Mouse (Mus musculus) embryonic facial prominence, embryonic 15.5 days (tissue): ENCODE measurements at regions not wholly inside any gene's neighbourhood (a gene's known extent, or its start where the extent isn't known, plus 50 kb on each side); places are given as distances from the start of the nearest gene placed in this dataset.

Experiments
- ATAC-seq: fragments of 200-750 bp; cut with Nextera tagmentation; 2 replicates; pipeline ENCODE4 v1.8.0; 2017; ENCODE audit warnings: low read depth, moderate TSS enrichment; ENCODE audit not compliant: insufficient number of reproducible peaks, low FRiP score, low TSS enrichment
- H3K27ac ChIP-seq: fragments of 300-500 bp; sonication (generic); replicated peaks from 2 replicates; pipeline ENCODE4 v1.5.1; 2015; ENCODE audit warnings: mild to moderate bottlenecking, inconsistent platforms
- H3K27me3 ChIP-seq: fragments of 300-500 bp; sonication (generic); 2 replicates; pipeline ENCODE4 v1.6.1; 2015; ENCODE audit warnings: inconsistent platforms
- H3K36me3 ChIP-seq: fragments of 300-500 bp; sonication (generic); 2 replicates; pipeline ENCODE4 v1.6.1; 2015; ENCODE audit warnings: mild to moderate bottlenecking, inconsistent platforms
- H3K4me1 ChIP-seq: fragments of 300-500 bp; sonication (generic); 2 replicates; pipeline ENCODE4 v1.6.1; 2015; ENCODE audit warnings: inconsistent platforms
- H3K4me2 ChIP-seq: fragments of 300-500 bp; sonication (generic); replicated peaks from 2 replicates; pipeline ENCODE4 v1.6.1; 2015; ENCODE audit warnings: mild to moderate bottlenecking, inconsistent platforms
- H3K4me3 ChIP-seq: fragments of 300-500 bp; sonication (generic); replicated peaks from 2 replicates; pipeline ENCODE4 v1.5.1; 2015; ENCODE audit warnings: mild to moderate bottlenecking, inconsistent platforms
- H3K9ac ChIP-seq: fragments of 300-500 bp; sonication (generic); 2 replicates; pipeline ENCODE4 v1.6.1; 2015; ENCODE audit warnings: inconsistent platforms
- H3K9me3 ChIP-seq: fragments of 300-500 bp; sonication (generic); replicated peaks from 2 replicates; pipeline ENCODE4 v1.6.1; 2016; ENCODE audit warnings: inconsistent platforms
- WGBS: fragments of 180-500 bp; shearing (Covaris S2); methylation state at CpG from one replicate; pipeline ENCODE4 v1.1.7; 2015; 5-methylcytosine and 5-hydroxymethylcytosine counted together

GRCm38 (mm10) chr3:66683589-66684286 lies 297.5 kb upstream of the Rsrc1 start:
- H3K27ac ChIP-seq: no peak overlapping the region
- 36% methylated on average over 8 of the region's 8 CpGs for WGBS
- peaks cover 4% of the 10 kb centered on the region; the same call in 1 of the 2 replicates for H3K9me3 ChIP-seq
- H3K36me3 ChIP-seq: no peaks in the 10 kb centered on the region
- no peaks in the 10 kb centered on the region; the same call in 1 of the 2 replicates for H3K4me1 ChIP-seq
- no peak overlapping the region for H3K4me3 ChIP-seq
- H3K9ac ChIP-seq: no peak overlapping the region
- ATAC-seq: no peak
- peaks cover 3% of the 10 kb centered on the region; the same call in 1 of the 2 replicates for H3K27me3 ChIP-seq
- no peak overlapping the region for H3K4me2 ChIP-seq

DNA sequence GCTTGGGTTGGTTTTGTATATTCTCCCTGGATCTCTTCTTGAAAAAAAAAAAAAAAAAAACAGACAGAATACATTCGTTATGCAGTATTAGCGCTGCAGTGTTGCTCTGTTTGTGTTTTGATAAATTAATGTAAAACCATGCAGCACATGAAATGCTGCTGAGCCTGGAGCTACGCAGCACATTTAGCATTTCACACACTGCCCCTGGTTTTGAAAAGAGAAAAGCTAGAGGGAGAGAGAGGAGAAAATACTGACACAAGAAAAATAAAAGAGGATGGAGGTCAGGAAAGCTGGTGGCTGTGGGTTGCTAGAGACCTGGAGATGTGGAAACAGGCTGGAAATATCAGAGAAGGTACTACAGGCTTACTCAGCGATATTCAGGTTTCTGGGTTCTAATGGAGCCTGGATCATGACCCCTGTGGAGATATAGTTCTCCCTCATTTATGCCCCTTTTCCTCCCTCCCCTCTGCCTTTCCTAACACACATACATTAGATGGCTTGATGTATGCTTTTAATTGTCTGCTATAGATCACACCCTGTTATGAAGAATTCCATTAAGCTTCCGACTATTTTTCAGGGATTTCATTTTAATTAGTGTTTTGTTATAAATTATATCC lies 296.8 kb upstream of the Rsrc1 start:
- no peak for ATAC-seq
- peaks cover 3% of the 10 kb centered on the region; the same call in 1 of the 2 replicates for H3K27me3 ChIP-seq
- H3K9ac ChIP-seq: no peak overlapping the region
- no peak overlapping the region for H3K27ac ChIP-seq
- H3K4me2 ChIP-seq: no peak overlapping the region
- H3K36me3 ChIP-seq: no peaks in the 10 kb centered on the region
- H3K4me1 ChIP-seq: no peaks in the 10 kb centered on the region; the same call in none of the 2 replicates
- H3K9me3 ChIP-seq: peaks cover 4% of the 10 kb centered on the region; the same call in 1 of the 2 replicates
- WGBS: 65% methylated on average over 5 of the region's 5 CpGs
- no peak overlapping the region for H3K4me3 ChIP-seq

GRCm38 (mm10) chr3:66685136-66685535 lies 296.1 kb upstream of the Rsrc1 start:
- no peak overlapping the region for H3K4me2 ChIP-seq
- H3K9me3 ChIP-seq: peaks cover 4% of the 10 kb centered on the region; the same call in 1 of the 2 replicates
- 70% methylated on average over 12 of the region's 12 CpGs for WGBS
- no peak overlapping the region for H3K9ac ChIP-seq
- no peaks in the 10 kb centered on the region; the same call in none of the 2 replicates for H3K4me1 ChIP-seq
- no peak for ATAC-seq
- H3K36me3 ChIP-seq: no peaks in the 10 kb centered on the region
- no peak overlapping the region for H3K27ac ChIP-seq
- no peak overlapping the region for H3K4me3 ChIP-seq
- H3K27me3 ChIP-seq: peaks cover 3% of the 10 kb centered on the region; the same call in 1 of the 2 replicates

- Histone ChIP-seq H3K4me1 (no peaks in the 10 kb centered on the region; the same call in none of the 2 replicates), H3K4me2 (no peak overlapping the region), H3K27me3 (peaks cover 3% of the 10 kb centered on the region; the same call in 1 of the 2 replicates), H3K9ac (no peak overlapping the region), H3K27ac (no peak overlapping the region), H3K36me3 (no peaks in the 10 kb centered on the region), H3K4me3 (no peak overlapping the region), H3K9me3 (no peaks in the 10 kb centered on the region)
- 85% methylated on average over 1 of the region's 1 CpGs for WGBS
- ATAC-seq: no peak
Measured at GRCm38 (mm10) chr3:66687126-66687525, 294.1 kb upstream of the Rsrc1 start.

DNA sequence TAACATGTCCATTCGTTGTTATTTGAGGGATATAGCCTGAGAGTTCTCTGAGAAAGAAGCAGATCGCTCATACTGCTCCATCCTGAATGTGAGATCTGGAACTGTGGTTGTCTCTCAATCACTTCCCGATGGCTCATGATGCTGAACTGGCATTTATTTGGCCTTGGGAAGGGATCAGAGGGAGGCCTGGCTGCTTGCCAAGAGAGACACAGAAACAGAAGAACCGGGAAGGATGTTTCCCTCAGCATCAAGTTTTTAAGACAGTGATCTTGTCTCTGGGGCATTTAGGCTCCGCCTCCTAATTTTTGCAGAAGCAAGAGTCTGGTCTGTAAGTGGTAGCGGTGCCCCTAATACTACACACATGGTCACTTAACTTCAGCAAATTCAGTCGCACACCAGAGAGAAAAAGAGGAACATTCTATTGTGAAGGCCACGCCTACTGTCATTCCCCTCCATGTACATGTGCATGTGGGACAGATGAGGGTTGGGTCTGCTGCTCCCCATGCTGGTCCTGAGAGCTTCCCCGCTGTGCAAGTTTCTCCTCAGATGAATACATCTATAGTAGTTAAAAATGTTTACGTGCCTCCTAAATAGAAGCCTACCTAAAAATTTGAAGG lies 290.2 kb upstream of the Rsrc1 start:
- peak; percentile 43; the same call in 1 of the 2 replicates for ATAC-seq
- H3K9ac ChIP-seq: no peak overlapping the region
- H3K4me1 ChIP-seq: no peaks in the 10 kb centered on the region; the same call in none of the 2 replicates
- H3K36me3 ChIP-seq: no peaks in the 10 kb centered on the region
- H3K9me3 ChIP-seq: no peaks in the 10 kb centered on the region
- H3K27me3 ChIP-seq: no peaks in the 10 kb centered on the region
- no peak overlapping the region for H3K27ac ChIP-seq
- no peak overlapping the region for H3K4me3 ChIP-seq
- H3K4me2 ChIP-seq: no peak overlapping the region
- 40% methylated on average over 10 of the region's 10 CpGs for WGBS

DNA sequence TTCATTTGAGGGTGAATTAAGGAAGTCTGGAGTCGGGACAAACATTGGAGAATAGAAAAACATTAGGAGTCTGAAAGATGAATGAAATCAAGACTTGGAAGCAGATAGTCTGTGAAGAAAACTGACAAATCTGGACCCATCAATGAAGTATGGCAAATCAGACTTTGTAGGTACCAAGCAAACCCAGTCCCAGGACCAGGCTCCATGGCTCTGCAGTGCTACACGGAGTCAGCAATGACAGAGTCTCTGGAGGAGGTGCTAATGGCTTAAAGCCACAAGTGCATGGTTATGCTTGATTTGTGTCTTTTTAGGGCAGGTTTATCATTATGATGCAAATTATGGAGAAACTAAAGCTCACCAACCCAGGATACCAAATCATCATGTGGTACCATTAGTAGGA lies 286.1 kb upstream of the Rsrc1 start:
- no peak overlapping the region for H3K27ac ChIP-seq
- no peak overlapping the region for H3K4me2 ChIP-seq
- WGBS: 88% methylated on average over 2 of the region's 2 CpGs
- H3K9me3 ChIP-seq: no peaks in the 10 kb centered on the region
- H3K27me3 ChIP-seq: no peaks in the 10 kb centered on the region
- H3K9ac ChIP-seq: no peak overlapping the region
- no peaks in the 10 kb centered on the region for H3K36me3 ChIP-seq
- no peak for ATAC-seq
- no peak overlapping the region for H3K4me3 ChIP-seq
- no peaks in the 10 kb centered on the region for H3K4me1 ChIP-seq

DNA sequence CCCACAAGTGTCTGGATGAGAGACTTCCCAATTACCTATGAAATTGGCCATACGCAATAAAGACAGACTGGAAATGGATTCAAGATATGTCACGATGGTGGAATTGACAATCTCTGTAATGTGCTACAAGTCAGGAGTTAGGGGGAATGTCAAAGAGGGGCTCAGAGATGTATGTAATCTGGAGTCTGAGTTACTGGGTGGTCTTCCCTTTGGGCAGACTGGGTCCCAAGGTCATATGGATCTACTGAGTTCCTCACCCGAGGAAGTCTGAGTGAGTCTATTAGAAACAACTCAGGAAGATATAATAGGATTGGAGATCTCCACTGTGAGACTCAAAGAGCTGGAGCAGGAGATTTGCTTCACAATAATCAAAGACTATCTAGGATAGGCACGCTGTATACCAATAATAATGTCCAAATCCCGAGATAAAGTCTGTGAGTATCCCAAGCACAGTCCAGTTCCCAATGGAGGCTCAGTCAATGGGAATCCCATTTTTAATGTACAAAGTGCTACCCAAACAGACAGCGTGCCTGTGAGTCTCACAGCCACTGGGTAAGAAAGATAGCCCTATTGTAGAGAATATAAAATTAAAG lies 285.4 kb upstream of the Rsrc1 start:
- no peak overlapping the region for H3K27ac ChIP-seq
- 87% methylated on average over 6 of the region's 6 CpGs for WGBS
- H3K36me3 ChIP-seq: no peaks in the 10 kb centered on the region
- no peak overlapping the region for H3K4me2 ChIP-seq
- H3K4me1 ChIP-seq: no peaks in the 10 kb centered on the region
- no peak overlapping the region for H3K9ac ChIP-seq
- H3K27me3 ChIP-seq: no peaks in the 10 kb centered on the region
- no peak for ATAC-seq
- no peak overlapping the region for H3K4me3 ChIP-seq
- no peaks in the 10 kb centered on the region for H3K9me3 ChIP-seq

- peaks cover 4% of the 10 kb centered on the region; the same call in 1 of the 2 replicates for H3K4me1 ChIP-seq
- H3K4me2 ChIP-seq: no peak overlapping the region
- H3K27ac ChIP-seq: no peak overlapping the region
- no peaks in the 10 kb centered on the region for H3K36me3 ChIP-seq
- WGBS: 52% methylated on average over 5 of the region's 5 CpGs
- H3K9ac ChIP-seq: no peak overlapping the region
- H3K9me3 ChIP-seq: no peaks in the 10 kb centered on the region
- no peaks in the 10 kb centered on the region for H3K27me3 ChIP-seq
- no peak overlapping the region for H3K4me3 ChIP-seq
- ATAC-seq: no peak
Measured at GRCm38 (mm10) chr3:66698083-66698482, 283.1 kb upstream of the Rsrc1 start.

DNA sequence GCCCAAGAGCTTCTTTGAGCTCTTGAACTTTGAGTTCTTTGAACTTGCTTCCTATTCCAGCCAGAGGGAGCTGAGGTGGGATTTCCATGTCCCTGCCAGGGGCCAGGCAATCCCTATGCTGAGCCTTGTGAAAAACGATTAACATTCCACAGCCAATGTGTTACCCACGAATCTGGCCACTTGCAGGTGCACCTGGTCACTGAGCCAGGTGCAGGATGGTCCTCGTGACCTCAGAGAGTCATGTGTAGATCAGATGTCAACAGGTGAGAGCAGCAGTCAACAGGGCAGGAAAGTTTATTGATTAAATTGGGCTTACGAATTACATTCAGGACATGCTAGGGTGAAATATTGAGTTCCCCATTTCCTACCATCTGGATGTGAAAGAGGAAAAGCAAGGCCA lies 275.4 kb upstream of the Rsrc1 start:
- WGBS: 75% methylated on average over 4 of the region's 4 CpGs
- Histone ChIP-seq H3K4me3 (no peak overlapping the region), H3K9ac (no peak overlapping the region), H3K27me3 (no peaks in the 10 kb centered on the region), H3K27ac (no peak overlapping the region), H3K9me3 (no peaks in the 10 kb centered on the region), H3K4me2 (no peak overlapping the region), H3K36me3 (no peaks in the 10 kb centered on the region), H3K4me1 (peaks cover 4% of the 10 kb centered on the region; the same call in 1 of the 2 replicates)
- no peak for ATAC-seq

DNA sequence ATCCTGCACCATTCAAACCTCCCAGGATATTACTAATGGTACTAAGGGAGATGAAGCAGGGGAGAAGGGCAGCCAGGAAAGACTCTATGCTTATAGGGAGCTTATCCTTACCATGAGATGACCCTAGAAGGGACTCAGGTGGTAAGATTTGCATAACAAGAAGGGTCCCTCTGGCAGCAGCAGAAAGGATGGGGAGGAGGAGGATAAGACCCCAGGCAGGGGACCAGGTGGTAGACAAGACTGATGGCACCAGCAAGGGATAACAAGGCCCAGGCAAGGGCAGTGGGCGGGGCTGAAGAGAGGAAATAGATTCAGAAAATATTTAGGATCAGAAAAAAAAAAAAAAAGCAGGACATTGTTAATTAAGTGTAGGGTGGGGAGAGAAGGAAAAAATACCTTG lies 245.7 kb upstream of the Rsrc1 start:
- no peaks in the 10 kb centered on the region for H3K36me3 ChIP-seq
- no peak for ATAC-seq
- no peak overlapping the region for H3K27ac ChIP-seq
- no peak overlapping the region for H3K9ac ChIP-seq
- 68% methylated on average over 1 of the region's 1 CpGs for WGBS
- no peaks in the 10 kb centered on the region for H3K9me3 ChIP-seq
- no peak overlapping the region for H3K4me3 ChIP-seq
- no peaks in the 10 kb centered on the region for H3K27me3 ChIP-seq
- no peak overlapping the region for H3K4me2 ChIP-seq
- H3K4me1 ChIP-seq: no peaks in the 10 kb centered on the region
